Mouse (Mus musculus) thymus, postnatal 4 days (tissue): ENCODE measurements around the gene 6430548M08Rik.

Experiments used
- DNase-seq: peaks from one replicate; pipeline ENCODE4 v3.0.0; 2021

The 6430548M08Rik gene

DNA sequence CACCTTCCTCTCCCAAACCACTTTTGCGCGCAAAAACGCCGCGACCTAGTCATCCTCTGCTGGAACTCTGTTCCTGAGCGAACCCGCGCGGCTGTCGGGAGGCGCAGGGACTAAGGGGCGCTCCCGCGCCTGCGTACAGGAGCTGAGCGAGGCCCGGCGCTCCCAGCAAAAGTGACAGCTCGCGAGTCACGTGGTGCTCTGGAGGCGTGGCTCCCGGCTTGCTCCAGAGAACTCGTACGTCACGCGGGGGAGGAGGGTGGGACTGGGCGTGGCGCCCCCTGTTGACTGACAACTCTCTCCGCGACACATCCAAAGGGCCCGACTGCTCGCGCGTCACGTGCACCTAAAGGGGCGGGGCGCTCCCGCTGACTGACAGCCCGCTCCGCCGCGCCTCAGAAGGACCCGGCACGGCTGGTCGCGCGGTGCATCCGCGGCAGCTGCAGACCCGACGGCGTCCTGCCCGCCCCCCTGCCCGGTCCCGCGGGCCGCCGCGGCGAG, at the start of gene 6430548M08Rik:
Gene 6430548M08Rik (plus strand): TSS at position 395 of the 498 bp plus-strand sequence.
- peak; percentile 100 for DNase-seq

- no peak for DNase-seq
Observed at GRCm38 (mm10) chr8:120065611-120066010, 48.3 kb upstream of the 6430548M08Rik start.

- no peak for DNase-seq
Observed at GRCm38 (mm10) chr8:120066226-120066625, 47.7 kb upstream of the 6430548M08Rik start.

GRCm38 (mm10) chr8:120067936-120068668, 45.9 kb upstream of the 6430548M08Rik start:
- peak; percentile 55 for DNase-seq

GRCm38 (mm10) chr8:120071684-120072083, 42.3 kb upstream of the 6430548M08Rik start:
- DNase-seq, result peak; percentile 86

GRCm38 (mm10) chr8:120072259-120072658, 41.7 kb upstream of the 6430548M08Rik start:
- no peak for DNase-seq

DNA sequence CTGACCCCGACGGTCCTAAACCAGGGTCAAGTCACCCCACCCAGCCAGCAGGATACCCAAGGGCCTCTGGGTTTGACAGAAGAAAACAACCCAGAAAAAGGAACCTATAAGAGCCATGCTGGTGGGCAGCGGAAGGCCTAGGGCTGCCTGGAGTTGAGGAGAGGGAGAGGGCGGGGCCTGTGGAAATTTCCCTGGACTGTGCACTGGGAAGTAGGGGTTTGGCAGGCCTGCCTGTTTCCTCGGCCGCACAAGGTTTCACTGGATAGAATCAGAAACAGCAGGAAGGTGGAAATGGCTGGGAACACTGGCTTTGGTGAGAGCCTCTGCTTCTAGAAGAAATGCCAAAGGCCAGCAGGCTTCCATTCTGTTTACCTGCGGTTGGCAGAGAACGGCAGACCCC, 41.1 kb upstream of the 6430548M08Rik start:
- no peak for DNase-seq

DNA sequence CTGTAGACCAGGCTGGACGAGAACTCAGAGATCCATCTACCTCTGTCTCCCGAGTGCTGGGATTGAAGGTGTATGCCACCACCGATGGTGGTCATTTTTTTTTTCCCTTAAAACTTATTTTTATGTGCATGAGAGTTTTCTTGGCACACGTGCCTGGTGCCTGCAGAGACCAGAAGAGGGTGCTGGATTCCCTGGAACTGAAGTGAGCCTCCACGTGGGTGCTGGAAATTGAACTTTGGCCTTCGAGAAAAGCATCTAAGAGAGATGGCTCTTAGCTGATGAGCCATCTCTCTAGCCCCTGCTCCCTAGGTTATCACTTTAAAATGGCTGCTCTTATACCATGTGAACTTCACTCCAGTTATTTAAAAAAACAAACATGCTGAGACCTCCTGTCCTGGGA, 39.4 kb upstream of the 6430548M08Rik start:
- no peak for DNase-seq

- no peak for DNase-seq
Observed at GRCm38 (mm10) chr8:120075347-120075746, 38.6 kb upstream of the 6430548M08Rik start.

DNA sequence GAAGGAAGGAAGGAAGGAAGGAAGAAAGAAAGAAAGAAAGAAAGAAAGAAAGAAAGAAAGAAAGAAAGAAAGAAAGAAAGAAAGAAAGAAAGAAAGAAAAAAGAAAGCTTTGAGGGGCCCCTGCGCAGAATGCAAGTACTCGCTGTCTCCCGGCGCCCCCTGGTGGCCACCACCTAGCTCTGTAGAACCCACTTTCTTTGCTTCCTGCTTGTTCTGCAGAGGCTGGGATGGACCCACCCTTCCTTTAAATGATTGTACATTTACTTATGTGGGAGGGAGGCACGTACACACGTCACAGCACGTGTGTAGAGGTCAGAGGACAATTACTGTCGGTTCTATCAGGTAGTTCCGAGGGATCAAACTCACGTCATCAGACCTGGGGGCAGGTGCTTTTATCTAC, 35.9 kb upstream of the 6430548M08Rik start:
- DNase-seq, result peak; percentile 96

- DNase-seq, result no peak
Observed at GRCm38 (mm10) chr8:120079361-120079760, 34.6 kb upstream of the 6430548M08Rik start.

GRCm38 (mm10) chr8:120083261-120083660, 30.7 kb upstream of the 6430548M08Rik start:
- DNase-seq, result no peak

GRCm38 (mm10) chr8:120084783-120085182, 29.2 kb upstream of the 6430548M08Rik start:
- DNase-seq, result no peak

- DNase-seq, result no peak
Observed at GRCm38 (mm10) chr8:120089511-120089910, 24.4 kb upstream of the 6430548M08Rik start.

DNA sequence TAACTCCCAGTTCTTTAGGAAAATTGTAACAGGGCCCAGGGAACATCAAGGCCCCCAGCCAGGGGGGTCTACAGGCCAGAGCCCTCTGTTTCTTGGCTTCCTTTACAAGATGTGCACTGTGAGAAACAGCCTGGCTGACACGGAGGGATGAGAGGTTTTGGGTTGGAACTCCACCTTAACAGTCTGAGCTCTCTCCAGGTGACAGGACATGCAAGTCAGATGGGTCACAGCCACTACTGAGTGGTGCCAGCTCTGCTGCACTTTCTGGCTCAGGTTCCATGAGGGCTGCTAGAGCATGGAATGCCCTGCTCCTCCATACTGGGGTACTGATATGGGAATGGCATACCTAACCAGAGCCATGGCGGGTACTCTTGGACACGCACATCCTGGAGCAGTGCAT, 22.9 kb upstream of the 6430548M08Rik start:
- no peak for DNase-seq

GRCm38 (mm10) chr8:120093103-120093502, 20.8 kb upstream of the 6430548M08Rik start:
- no peak for DNase-seq

- no peak for DNase-seq
Observed at GRCm38 (mm10) chr8:120094801-120095200, 19.2 kb upstream of the 6430548M08Rik start.

DNA sequence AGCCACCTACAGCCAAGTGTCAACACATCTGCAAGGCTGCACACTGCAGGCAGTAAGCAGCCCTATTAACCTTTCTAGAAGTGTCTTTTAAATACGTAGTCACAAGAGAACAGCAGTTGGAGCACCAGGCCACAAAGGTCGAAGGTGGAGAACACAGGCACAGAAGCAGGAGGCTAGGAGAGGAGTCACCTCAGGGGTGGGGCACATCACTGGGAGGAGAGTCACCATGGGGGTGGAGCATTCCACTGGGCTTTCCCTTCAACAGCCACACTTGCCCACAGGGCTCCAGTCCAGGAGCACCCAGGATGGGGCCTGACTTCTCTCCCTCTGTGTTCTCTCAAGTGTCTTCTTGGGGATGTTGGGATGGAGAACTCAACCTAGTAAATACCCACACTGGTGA, 17.5 kb upstream of the 6430548M08Rik start:
- no peak for DNase-seq

DNA sequence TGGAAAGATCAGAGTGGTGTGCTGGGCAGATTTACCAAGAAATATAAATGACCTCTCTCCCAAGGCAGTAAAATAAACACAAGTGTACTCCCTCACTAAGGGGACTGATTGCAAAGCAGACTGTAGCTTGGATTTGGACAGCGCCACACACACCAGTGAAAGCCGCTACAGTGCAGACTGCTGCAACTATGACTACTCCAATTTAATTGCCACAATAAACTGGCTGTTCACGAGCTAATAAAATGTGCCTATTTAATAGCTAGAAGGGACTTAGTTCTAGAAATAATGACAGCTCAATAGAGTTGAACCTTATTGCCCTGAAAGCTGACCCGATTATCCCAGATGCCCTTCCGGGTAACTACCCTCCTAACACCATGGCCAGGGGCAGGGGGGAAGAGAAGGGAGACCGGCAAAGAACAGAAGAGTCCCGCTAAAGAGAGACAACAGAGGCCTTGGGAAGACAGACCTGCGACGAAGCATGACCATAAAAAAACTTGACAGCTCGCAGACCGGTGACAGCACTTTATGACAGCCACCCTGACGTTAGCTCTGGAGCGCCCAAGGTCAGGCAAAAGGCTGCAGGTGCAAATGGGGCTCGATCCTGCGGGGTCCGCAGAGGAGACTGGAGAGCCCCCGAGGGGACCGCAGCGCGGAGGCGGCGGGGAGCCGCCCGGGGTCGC, 13.4 kb upstream of the 6430548M08Rik start:
- DNase-seq, result no peak

DNA sequence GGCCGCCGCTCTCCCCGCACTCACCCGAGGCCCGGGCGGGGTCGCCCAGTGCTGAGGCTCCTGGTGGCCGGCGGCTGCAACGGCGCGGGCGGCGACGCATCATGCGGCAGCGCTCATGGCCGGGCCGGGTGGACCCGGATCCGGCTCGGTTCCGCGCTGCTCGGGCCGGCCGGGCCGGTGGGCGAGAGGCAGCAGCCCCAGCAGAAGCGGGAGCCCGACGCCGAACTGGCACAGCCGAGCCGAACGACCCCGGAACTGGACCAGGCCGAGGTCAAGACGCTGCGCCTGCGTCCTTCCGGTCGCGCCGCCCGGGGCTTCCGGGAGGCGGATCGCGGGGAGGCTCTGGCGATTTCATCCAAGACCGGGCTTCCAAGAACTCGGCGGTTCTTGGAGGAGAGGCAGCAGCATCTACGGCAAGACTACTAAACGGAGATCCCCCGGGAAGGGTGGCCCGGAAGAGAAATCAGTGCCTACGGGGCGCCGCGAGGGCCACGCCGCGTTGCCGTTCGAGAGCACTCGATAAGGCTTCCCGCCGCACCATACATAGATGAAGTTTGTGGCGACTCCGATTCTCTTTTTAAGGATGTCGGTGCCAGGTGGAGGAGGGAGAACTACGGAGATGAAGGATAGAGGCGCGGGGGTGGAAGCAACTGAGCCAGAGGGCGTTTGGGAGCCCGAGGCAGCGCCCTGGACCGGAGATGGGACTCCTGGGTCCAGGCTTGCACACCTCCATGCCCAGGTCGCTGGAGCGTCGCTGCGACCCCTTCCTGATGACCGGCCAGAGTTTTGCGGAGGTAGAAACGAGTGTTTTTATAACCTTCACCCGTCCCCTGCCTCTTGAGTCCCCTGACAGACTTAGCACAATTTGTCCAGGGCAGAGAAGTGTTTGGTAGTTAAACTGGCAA, 12.6 kb upstream of the 6430548M08Rik start, which contains the start of gene Zdhhc7:
Gene Zdhhc7 (minus strand): TSS at position 415 of the 905 bp plus-strand sequence.
- DNase-seq, result peak; percentile 87

DNA sequence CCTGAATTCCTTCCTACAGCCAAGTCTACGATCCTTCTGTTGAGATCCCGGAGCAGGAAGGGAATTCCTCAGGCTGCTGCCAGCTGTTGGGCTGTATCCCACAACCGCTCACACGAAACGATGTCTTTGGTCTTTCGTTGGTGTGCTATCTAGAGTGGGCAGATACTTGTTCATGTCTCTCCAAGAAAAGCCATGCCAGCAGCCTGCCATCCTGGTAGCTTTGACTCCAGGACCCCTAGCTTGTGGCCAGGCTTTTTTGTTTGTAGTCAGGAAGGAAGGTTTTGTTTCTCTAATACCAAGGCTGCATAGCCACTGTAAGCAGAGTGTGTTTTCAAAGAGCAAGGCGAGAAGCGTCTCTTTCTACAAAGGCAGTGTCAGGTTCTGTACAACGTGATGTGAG, 10.0 kb upstream of the 6430548M08Rik start:
- no peak for DNase-seq

DNA sequence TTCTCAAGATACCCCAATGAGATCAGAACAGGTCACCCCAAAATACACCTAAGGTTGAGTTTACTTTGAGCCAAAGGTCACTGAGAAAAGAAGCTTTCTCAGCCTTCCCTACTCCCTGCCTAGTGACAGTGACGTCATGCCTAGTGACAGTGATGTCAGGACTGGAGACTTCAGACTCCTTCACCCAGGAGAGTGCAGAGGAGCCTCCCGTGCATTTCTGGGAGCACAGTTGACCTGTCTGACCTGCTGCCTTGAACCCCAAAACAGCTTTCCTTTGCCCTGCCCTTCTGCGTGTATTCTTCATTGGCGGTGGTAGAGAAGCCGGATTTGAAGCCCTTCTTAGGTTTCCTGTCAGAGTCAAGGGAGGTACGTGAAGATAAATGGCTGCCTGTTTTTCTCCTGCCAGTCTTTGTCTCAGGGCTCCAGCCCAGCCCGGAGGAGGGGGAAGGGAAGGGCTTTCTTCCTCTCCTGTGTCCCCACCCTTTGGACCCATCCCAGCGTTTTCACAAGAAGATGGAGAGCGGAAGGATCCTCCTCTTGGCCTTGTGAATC, 9.2 kb upstream of the 6430548M08Rik start:
- no peak for DNase-seq

DNA sequence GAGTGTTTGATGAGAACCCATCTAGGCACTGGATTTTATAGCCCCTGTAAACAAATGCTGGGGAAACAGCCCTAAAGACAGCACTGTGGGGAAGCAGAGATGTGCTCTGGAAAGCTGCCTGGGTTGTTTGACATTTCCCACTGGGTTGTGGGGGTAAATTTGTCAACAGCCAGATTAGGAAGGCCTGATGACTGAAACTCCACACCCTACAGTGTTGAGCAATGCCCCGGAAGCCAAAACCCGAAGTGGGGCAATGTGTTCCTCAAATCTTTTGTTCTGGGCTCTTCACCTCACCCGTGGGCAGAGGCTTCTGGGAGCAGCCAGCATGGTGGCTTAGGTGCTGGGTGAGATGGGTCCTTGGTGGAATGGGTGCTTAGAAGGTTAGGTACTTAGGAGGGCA, 4.8 kb upstream of the 6430548M08Rik start:
- no peak for DNase-seq
